Mouse (Mus musculus) kidney, postnatal 25 days (tissue): ENCODE measurements around the gene Jmjd8.
"Not testable (repeated sequence)": the region's sequence is repeated elsewhere in the genome, so short reads cannot be mapped to it uniquely, and the experiment has no call there.

Source experiments
- DNase-seq, 2 experiments: peaks; one replicate each; pipeline ENCODE4 v3.0.0; 2021; ENCODE audit warnings: mixed read lengths in 2 of 2

The Jmjd8 gene

DNA sequence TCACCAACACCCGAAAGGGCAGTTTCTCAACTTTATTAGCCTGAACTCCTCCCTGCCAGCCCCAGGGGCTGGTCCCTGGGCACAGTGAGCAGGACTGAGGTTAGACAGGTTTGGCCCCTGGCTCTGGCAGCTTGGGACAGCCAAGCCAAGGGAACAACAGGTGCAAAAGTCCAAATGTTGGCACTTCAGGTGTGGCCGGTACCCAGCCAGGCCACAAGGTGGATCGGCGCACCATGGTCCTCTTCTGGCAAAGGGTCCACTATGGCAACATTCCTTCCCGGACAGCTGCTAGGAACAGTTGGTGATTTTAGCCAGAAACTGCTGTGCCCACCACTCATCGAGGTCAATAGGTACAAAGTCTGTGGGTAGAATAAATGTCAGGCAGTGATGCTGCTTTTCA lies 35.0 kb downstream of the Jmjd8 start:
- peak; percentile 56 to 80 for DNase-seq

DNA sequence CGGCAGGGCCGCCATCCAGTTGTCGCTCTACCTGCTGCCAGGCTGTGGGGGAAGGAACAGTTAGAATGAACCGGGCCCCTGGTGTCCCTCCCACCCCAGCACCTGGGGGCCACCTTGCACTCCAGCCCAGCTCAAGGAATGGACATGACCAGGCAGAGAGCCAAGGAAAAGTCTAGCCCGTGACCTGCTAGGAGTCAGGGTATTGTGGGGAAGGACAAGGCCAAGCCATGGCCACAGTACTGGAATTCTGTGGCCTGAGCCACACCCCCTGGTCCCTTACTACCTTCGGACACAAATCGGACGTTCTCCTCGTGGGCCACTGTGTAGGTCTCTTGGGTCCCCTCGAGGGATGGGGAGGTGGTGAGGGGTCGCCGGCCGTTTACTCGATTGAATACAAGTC lies 35.6 kb downstream of the Jmjd8 start:
- peak; percentile 50 to 77 for DNase-seq

DNA sequence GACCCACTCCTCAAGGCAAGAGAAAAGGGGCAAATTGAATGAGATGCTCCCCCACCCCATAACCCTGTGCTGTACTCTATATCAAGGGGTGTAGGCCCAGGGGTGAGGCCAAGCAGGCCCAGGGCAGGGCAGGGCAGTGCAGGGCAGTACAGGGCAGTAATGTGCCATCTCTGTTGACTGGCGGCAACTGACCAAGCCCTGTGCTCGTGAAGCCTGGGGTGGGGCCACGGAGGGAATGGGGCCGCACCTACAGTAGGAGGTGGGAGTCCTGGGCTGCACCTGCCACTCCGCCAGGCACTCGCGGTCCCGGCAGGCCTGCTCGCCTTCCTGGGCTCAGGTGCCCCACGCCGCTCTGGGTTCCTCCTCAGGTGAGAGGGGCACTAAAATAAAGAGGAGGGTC lies 36.6 kb downstream of the Jmjd8 start:
- peak in 1 of 2 experiments; percentile 67 for DNase-seq

DNA sequence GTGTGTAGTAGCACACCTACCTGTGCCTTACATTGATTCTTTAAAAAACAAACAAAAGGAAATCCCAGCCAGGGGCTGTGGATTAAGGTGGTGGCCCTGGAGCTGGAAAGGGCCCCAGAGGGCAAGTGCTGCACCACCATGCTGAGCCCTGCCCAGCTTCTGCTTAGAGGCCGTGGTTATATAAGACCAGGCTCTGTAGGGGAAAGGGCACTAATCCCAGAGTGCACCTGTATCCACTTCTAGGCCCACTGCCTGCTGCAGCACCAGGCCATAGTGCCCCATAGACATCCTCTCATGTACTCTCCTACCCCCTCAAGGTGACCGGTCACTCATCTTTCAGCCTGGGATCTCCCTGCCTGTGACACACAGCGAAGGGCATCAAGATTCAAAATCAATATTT lies 37.5 kb downstream of the Jmjd8 start:
- peak; percentile 47 to 86 for DNase-seq

DNA sequence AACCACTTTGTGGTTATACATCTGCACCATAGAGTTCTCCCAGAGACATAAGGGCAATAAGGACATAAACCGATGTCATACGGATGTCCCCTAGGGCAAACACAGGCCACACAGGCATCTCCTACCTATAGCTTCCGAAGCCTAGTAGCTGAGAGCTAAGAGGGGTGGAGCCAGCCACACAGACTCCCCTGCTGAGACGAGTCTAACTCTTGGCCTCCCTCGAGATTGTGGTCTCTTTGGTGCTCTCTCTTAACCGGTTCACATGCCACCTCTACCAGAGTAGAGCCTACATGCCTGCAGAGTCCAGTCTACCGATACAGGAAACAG lies 38.8 kb downstream of the Jmjd8 start:
- no peak for DNase-seq

DNA sequence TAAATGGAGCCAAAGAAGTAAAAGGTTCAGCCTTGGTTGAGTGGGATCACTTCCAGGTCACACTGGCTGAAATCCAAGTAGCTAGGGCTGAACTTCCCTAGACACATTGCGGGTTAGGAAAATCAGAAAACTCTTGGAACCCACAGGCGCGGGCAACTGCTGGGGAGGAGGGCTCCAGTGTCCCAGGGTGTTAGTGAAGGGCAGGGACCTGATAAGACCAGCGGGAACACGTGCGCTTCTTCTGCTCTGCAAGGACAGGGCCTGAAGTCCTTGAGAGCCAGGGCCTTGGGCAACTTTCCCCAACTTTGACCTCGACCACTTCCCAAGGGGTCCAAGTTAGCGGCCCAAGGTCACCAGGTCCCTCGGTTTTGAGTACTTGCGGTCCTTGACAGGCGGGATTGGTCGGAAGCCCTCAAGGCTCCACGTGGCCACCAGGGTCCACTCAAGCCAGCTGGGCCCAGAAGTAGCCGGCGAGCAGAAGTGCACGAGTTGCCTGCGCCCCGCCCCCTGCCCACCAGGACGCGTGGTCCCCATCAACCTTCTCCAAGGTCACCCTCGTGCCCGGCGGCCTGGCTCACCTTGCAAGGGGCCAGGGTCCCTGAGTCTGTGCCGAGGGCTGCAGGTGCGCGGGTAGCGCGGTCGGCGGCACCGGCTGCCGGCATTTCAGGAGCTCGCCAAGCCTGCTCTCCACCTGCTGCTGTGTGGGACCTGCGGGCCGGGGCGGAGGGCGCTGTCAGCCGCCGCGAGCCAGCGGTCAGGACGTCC lies 39.4 kb downstream of the Jmjd8 start:
- peak; percentile 83 to 91 for DNase-seq

DNA sequence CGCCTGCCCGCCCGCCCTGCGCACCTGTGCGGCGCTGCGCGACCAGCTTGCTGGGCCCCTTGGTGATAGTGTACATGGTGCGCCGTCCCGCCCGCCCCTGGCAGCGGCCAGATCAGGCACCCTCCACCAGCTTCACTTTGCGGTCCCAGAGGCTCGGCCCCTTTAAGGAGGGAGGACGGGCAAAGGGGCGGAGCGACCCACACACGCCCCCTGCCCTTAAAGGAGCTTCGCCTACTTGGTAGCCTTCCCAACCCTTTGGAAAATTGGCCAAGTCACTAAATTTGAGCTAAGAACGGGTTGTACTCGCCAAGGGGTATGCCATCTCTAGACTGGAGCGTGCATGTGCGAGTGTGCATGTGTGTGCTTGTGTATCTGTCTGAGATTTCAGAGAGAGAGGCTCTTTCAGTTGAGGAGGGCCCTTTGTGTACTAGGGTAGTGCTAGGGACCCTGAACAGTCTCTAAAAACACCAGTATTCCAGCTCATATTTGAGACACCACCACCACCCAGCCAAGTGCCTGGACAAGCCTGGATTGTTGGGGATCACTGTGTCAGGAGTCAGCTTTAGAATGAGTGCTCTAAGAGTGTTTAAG lies 40.0 kb downstream of the Jmjd8 start, which contains the start of gene Mcrip2:
Gene Mcrip2, minus strand, starts transcription at position 164 of the 591 bp plus-strand sequence.
- peak; percentile 87 to 94 for DNase-seq

DNA sequence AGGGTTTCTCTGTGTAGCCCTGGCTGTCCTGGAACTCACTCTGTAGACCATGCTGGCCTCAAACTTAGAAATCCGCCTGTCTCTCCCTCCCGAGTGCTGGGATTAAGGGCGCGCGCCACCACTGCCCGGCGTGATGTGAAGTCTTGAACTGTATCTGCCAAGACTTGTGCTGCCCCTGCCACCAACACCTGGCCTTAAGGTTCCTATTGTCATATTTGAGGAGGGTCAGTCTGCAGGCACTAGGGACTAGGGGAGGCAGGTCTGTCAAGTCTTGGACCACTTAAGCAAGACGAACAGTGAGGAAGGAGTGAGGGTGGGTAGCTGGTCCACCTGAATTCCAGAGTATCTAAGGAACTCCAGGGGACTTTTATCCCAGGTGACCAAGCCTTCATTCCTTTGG lies 40.8 kb downstream of the Jmjd8 start:
- no peak for DNase-seq

DNA sequence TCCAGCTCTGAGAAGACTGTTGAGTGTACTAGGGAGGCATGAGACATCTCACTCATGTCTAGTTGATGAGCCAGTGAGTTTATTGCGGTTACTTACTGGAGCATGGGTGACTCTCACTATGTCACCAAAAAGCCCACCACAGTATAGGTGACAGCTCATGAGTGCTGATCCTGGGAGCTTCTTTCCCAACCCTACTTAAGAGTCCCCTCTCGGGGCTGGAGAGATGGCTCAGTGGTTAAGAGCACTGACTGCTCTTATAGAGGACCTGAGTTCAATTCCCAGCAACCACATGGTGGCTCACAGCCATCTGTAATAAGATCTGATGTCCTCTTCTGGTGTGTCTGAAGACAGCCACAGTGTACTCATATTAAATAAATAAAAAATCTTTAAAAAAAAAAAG lies 41.3 kb downstream of the Jmjd8 start:
- no peak for DNase-seq

DNA sequence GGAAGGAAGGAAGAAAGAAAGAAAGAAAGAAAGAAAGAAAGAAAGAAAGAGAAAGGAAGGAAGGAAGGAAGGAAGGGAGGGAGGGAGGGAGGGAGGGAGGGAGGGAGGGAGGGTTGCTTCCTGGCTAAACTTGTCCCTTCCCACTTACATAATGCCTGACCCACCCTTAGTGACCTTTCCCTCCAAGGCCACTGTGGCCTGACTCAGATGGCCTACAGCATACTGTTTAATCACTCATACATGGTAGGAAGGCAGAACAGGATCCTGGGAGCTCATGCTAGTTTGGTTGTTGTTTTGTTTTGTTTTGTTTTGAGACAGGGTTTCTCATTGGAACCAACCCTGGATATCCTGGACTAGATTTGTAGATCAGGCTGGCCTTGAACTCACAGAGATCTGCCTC lies 42.9 kb downstream of the Jmjd8 start:
- not testable (repeated sequence) for DNase-seq

DNA sequence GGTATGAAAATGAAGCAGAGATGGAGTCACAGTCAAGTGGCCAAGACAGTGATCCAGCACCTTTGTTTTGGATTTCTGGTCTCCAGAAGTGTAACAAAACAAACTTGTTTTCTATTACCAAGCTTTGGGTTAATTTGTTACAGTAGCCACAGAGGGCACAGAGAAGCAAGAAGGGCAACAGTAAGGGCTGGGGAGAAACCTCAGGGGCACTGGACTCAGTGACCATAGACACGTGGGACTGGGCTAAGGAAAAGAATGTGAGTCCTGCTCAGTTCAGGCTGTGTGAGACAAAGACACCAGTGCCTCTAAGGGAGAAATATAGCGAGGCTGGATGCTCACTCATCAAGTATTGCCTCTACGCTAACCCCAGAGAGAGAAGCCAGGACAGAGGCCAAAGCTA lies 44.0 kb downstream of the Jmjd8 start:
- peak in 1 of 2 experiments; percentile 66 for DNase-seq

DNA sequence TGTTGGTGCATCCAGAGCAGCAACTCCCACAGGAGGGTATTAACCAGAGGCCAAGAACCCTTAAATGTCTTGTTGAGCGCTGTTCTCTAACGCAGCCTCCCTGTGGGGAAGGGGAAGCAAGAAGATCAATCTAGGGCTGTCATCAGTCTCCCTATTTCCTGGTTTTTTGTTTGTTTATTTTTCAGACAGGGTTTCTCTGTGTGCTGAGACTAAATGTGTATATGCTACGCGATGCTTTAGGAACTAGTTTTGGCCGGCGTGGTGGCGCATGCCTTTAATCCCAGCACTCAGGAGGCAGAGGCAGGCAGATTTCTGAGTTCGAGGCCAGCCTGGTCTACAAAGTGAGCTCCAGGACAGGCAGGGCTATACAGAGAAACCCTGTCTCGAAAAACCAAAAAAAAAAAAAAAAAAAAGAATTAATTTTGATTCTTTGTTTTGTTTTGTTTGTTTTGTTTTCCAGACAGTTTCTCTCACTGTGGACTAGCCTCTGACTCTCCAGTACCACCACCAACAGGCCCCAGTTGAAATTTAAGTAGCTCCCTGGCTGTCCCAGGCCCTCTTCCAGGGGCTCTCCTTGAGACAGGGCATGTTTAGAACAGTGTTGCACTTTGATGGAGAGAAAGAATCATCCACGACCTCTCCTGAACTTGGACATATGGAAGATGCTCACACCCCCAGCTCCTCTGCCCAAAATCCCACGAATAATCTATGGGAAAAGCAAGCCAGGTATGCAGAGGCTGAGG lies 44.9 kb downstream of the Jmjd8 start:
- DNase-seq: no peak

DNA sequence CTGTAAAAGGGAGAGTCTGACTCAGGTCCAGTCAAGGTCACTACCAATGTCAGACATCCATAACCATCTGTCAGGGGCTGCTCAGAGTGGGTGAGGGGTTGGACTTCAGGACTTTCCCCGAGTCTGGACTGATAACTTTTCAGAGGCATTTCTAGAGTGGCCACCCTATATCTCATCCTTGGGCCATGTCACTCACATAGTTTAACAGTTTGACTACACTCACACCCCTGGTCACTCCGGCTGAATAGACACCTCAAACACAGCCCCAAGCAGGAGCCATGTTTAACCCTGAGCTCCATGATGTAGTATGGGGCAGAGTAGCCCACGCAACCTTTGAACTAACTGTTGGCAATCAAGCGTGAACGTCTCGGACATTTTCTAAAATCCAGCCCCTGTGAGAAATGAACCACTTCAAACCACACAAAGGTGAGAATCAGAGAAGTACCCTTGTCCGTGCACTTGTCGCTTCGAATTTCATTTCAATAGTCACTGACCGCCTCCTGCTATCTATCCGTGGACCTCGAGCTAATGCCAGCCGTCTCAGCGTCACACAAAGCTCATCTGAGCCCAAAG lies 45.6 kb downstream of the Jmjd8 start:
- DNase-seq: no peak

DNA sequence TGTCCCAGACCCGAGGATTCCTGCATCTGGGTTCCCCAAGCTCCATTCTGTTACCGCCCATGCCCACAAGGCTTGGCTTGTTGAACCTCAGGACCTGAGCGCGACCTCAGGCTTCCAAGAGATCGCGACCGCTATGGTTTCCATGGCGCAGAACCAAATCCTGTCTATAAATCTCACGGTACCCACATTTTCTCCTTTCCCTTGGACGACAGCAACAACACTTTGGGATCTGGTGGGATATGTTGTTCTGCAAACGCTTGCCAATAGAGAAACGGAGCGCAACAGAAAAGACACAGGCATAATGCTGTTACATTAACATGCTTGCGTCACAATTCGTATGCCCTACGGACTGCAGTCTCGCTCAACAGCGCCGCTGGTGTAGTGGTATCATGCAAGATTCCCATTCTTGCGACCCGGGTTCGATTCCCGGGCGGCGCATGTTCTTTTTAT lies 46.1 kb downstream of the Jmjd8 start, which contains the start of gene Mettl26:
Gene Mettl26, plus strand, starts transcription at position 354 of the 450 bp plus-strand sequence.
- peak; percentile 91 to 98 for DNase-seq

DNA sequence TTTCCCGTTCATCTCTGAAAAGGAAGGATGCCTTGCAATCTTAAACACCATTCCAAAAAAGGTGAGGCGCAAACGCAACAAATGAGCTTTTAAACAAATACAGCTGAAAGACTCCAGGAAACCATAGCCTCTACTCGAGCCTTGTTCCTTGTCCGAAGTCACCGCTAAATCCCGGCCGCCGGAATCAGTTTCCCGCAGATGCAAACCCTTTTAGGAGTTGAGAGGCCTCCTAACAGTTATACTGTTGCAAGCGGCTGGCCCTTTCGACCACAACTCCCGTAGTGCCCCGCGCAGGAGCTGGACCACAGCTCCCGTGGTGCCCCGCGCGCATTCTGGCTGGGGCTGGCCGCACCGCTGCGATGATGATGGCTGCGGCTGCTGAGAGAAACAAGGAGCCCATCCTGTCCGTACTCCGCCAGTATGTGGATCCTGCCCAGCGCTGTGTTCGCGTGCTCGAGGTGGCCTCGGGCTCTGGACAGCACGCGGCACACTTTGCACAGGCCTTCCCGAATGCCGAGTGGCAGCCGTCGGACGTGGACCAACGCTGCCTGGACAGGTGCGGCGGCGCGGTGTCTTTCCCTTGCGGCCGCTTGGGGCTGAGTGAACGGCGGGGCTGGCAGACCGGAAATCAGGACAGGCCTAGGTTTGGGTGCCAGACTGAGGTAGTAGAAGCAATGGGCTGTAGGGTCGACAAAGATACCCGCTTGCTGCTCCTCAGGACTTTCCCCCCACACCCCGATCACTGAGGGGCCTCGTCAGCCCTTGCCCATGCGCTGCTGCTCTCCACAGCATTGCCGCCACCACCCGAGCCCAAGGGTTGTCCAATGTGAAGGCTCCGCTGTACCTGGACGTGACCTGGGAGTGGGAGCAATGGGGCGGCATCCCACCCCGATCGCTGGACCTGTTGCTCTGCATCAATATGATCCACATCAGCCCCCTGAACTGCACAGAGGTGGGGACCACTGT lies 46.8 kb downstream of the Jmjd8 start:
- DNase-seq: peak; percentile 92 to 95

DNA sequence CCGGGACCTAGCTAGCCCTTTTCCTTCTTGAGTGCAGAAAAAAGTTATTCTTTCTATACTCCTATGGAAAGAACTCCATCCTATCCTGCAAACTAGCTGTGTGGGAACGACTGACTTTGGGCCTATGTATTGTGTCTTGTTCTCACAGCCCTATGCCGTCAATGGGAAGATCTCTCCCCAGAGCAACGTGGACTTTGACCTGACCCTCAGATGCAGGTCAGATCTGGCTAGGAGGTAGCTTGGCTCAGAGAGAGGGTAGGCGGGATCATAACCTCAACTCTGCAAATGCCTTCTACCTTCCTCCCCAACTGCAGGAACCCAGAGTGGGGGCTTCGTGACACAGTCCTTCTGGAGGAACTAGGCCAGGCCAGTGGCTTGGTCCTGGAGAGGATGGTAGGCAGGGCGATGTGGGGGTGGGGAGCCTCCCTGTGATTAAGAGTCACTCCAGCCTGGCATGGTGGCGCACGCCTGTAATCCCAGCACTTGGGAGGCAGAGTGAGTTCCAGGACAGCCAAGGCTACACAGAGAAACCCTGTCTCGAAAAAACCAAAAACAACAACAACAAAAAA lies 47.8 kb downstream of the Jmjd8 start:
- peak; percentile 81 to 89 for DNase-seq

DNA sequence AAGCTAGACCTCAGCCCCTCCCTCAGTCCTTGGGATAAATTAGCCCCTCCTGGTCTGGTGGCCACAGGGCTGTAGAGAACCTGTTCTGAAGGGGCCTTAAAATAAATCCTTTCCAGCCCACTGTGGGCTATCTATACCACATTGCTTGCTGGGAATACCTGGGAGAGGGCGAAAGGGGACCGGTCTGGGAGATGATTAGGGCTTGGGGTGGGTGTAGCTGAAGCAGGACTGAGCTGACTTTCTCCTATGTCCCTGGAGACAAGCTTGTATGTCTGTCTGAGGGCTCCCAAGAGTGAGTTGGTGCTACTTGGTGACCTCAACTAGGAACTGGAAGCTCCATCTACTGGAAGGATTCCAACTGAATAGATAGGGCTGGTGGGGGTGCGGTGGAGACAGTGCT lies 48.4 kb downstream of the Jmjd8 start:
- DNase-seq: no peak

DNA sequence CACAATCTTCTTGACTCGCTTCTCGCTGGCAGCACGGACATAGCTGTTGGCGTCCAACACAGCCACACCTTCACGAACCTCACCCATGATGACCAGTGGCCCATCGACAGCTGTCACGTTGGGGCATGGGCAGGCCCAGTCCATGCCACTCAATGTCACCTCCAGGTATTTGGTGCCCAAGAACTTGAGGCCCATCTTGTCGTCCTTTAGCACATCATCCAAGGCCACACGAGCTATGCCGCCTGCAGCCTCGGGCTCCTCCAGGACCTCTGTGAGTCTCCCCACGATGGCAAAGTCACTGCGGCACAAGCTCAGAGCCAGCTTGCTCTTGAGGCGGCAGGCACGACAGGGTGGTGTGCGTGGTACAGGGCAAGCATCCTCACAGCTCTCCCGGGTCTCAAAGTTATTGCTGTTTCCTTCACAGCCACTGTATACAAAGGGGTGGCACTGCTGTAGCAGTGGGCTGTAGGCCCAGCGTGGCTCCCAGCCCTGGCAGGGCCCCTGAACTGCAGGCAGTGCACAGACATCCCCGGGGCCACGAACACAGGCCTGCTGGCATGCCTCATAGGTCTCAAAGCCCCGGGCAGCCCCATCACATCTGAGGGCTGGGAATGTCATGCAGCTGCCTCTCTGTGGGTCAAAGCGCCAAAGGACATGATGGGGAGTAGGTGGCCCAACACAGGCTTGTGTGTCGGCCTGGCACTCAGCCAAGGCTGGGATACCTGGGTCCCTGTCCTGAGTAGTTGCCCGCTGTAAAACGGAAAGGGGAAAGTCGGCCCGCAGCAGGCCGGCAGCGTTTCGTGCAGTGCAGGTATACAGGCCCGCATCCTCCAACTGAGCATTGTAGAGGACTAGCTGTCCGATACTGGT lies 49.3 kb downstream of the Jmjd8 start:
- peak in 1 of 2 experiments; percentile 65 for DNase-seq

DNA sequence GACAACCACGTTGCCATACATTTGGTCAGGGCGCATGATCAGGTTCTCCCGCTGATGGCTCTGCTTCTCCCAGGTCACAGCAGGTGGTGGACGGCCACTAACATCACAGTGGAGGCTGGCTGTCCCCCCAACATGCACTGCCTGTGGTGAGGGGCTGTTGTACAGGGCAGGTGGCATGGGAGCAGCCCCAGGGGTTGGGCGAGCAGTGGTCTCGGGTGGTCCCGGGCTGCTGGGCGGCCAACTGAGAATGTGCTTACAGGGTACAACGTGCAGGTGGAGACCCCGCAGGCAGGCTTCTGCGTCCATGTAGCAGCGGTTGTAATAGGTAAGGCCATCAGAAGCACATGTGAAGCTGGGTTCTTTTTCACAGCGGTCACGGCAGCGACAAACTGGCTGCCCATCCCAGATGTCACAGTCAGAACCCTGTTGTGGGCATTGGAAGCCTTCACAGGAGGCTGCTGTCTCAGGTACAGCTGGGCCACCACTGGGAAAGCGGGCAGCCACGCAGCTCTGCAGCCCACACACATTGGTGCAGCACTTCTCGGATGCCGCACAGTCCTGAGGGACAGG lies 50.0 kb downstream of the Jmjd8 start:
- DNase-seq: peak in 1 of 2 experiments; percentile 45

DNA sequence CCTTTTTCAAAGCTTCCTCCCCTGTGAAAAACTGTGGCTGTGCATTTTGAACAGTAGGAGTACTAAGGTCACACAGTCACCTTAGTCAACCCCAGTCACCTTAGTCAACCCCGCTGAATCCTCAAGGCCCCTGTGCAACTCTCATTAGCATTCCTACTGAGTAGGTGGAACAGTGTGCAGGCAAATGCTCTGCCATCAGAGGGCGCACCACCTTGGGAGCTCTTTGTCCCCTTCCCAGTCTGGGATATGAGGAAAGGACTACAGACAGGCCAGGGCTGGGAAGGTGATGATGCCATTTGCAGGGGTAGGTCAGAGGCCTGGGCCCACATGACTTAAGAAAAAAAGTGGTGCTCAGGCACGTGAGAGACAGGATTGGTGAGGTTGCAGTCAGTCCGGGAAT lies 50.6 kb downstream of the Jmjd8 start:
- peak; percentile 81 to 89 for DNase-seq
